Mouse (Mus musculus) liver, postnatal 0 days (tissue): ENCODE results near the gene St6gal1. TPM values are rescaled to one million over a fixed set of nuclear protein-coding genes. Genes with fewer than 3 reads are reported as not detected.

Experiments
- ATAC-seq: fragments of 200-750 bp; cut with Nextera tagmentation; 2 replicates; pipeline ENCODE4 v1.8.0; 2017; ENCODE audit warnings: mild to moderate bottlenecking, moderate library complexity
- DNase-seq: peaks from one replicate; pipeline ENCODE4 v3.0.0-alpha.2; 2016
- H3K27ac ChIP-seq: fragments of 300-500 bp; sonication (generic); 2 replicates; pipeline ENCODE4 v1.5.1; 2014; ENCODE audit warnings: antibody characterized with exemption, moderate library complexity, mild to moderate bottlenecking, low read depth
- H3K27me3 ChIP-seq: fragments of 300-500 bp; sonication (generic); 2 replicates; pipeline ENCODE4 v1.6.1; 2014; ENCODE audit warnings: low read length, control low read depth, mixed read lengths; ENCODE audit not compliant: insufficient read depth
- H3K36me3 ChIP-seq: fragments of 300-500 bp; sonication (generic); replicated peaks from 2 replicates; pipeline ENCODE4 v1.6.1; 2014; ENCODE audit warnings: mild to moderate bottlenecking, control low read depth, low read length, moderate library complexity, mixed read lengths; ENCODE audit not compliant: insufficient read depth
- H3K4me1 ChIP-seq: fragments of 300-500 bp; sonication (generic); 2 replicates; pipeline ENCODE4 v1.6.1; 2014; ENCODE audit warnings: antibody characterized with exemption, mild to moderate bottlenecking, control low read depth; ENCODE audit not compliant: insufficient read depth
- H3K4me2 ChIP-seq: fragments of 300-500 bp; sonication (generic); 2 replicates; pipeline ENCODE4 v1.6.1; 2014; ENCODE audit warnings: low read depth, mild to moderate bottlenecking, low read length, moderate library complexity, mixed read lengths
- H3K4me3 ChIP-seq: fragments of 300-500 bp; sonication (generic); 2 replicates; pipeline ENCODE4 v1.5.1; 2014; ENCODE audit warnings: low read depth, low read length
- H3K9ac ChIP-seq: fragments of 300-500 bp; sonication (generic); replicated peaks from 2 replicates; pipeline ENCODE4 v1.6.1; 2014; ENCODE audit warnings: mild to moderate bottlenecking, moderate library complexity
- H3K9me3 ChIP-seq: fragments of 300-500 bp; sonication (generic); 2 replicates; pipeline ENCODE4 v1.6.1; 2016; ENCODE audit warnings: mild to moderate bottlenecking, control low read depth, low read length, mixed read lengths
- CTCF ChIP-seq: sonication (generic); IDR thresholded peaks from 2 replicates; pipeline ENCODE4 v1.5.1; 2016; ENCODE audit warnings: antibody characterized with exemption, low read depth
- EP300 ChIP-seq: IDR thresholded peaks from 2 replicates; pipeline ENCODE4 v1.6.1; 2016; ENCODE audit warnings: antibody characterized with exemption, low read depth, mild to moderate bottlenecking
- WGBS: fragments of 180-500 bp; shearing (Covaris S2); extraction: QIAGEN DNeasy Blood & Tissue Kit; methylation state at CpG from one replicate; pipeline ENCODE4 v1.1.7; 2014; ENCODE audit not compliant: insufficient replicate concordance; 5-methylcytosine and 5-hydroxymethylcytosine counted together
- polyA plus RNA-seq: library from polyadenylated mRNA; unstranded; fragments of >200 nt; fragmentation: Nextera tagmentation; extraction: Ambion mirVana; gene quantifications from 2 replicates; pipeline ENCODE4 v1.2.1, GENCODE M21; 2015

Gene St6gal1
- polyA plus RNA-seq, 1 experiment from 2014 or later = 17.1 TPM

DNA sequence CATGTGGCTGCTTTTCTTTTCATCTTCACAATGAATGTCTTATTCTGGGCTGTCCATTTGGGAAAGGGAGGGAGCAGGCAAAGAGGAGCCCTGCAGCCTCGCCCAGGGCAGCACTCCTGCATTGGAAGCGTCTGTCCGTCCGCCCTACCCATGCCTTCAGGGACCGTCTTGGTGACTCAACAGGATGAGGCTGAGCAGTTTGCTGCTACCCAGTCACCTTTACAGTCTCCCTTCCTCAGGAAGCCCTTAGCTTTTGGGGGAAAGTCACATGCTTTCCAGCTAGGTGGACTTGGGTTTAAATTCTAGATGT lies 16.4 kb downstream of the St6gal1 start:
- no peak for TF ChIP-seq EP300
- no peak for TF ChIP-seq CTCF

DNA sequence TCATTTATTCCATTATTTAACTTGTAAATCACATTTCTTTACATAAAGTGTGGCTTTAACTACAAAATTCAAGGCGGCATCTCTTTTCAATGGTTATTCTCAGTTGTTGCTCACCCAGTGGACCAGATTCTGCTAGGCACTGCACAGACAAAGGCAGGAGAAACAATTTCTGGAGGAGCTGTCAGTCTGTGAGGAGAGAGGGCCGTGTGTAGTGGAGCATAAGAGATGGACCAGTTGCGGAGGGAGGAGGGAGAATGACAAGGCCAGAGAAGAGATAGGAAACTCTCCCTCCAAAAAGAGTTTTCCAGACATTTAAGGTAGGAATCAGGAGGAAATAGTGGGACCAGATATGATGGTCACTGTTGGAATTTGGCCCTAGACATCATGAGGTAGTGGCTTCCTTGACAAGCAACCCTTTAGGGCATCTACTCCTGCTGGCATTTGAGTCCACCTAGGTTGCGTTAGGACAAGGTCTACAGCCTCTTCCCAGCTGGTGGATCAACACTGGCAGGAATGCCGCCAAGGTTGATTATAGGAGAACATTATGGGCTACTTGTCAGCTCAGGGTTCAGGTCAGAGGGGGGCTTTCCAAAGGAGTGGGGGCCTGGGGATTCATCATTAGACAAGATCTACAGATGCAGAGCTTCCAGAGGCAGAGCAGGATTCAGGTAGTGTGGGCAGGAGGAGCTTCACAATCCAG lies 19.3 kb downstream of the St6gal1 start:
- DNase-seq = no peak
- TF ChIP-seq EP300 = no peak
- no peak for TF ChIP-seq CTCF
- Histone ChIP-seq H3K4me3 (no peak overlapping the region), H3K9ac (no peak overlapping the region), H3K36me3 (no peaks in the 10 kb centered on the region), H3K9me3 (no peaks in the 10 kb centered on the region), H3K4me1 (peaks cover 5% of the 10 kb centered on the region; the same call in 1 of the 2 replicates), H3K4me2 (no peak overlapping the region), H3K27ac (no peak overlapping the region), H3K27me3 (no peaks in the 10 kb centered on the region)
- ATAC-seq = no peak
- WGBS = 90% methylated on average over 5 of the region's 5 CpGs

More for the DNA sequence above, 16.4 kb downstream of the St6gal1 start:
- H3K4me3 ChIP-seq = no peak overlapping the region
- H3K27me3 ChIP-seq = no peaks in the 10 kb centered on the region
- peaks cover 5% of the 10 kb centered on the region; the same call in 1 of the 2 replicates for H3K4me1 ChIP-seq
- no peaks in the 10 kb centered on the region for H3K36me3 ChIP-seq
- 68% methylated on average over 5 of the region's 5 CpGs for WGBS
- no peak for DNase-seq
- peak; percentile 17; the same call in 1 of the 2 replicates for ATAC-seq
- H3K9me3 ChIP-seq = no peaks in the 10 kb centered on the region
- no peak overlapping the region for H3K9ac ChIP-seq
- H3K4me2 ChIP-seq = no peak overlapping the region
- H3K27ac ChIP-seq = no peak overlapping the region

GRCm38 (mm10) chr16:23244486-23244885 lies 19.9 kb downstream of the St6gal1 start:
- no peaks in the 10 kb centered on the region for H3K27me3 ChIP-seq
- H3K4me3 ChIP-seq = no peak overlapping the region
- WGBS = 84% methylated on average over 7 of the region's 7 CpGs
- TF ChIP-seq CTCF (no peak), EP300 (no peak)
- DNase-seq (no peak), ATAC-seq (no peak)
- H3K9ac ChIP-seq = no peak overlapping the region
- peaks cover 5% of the 10 kb centered on the region; the same call in 1 of the 2 replicates for H3K4me1 ChIP-seq
- no peak overlapping the region for H3K27ac ChIP-seq
- no peaks in the 10 kb centered on the region for H3K36me3 ChIP-seq
- no peak overlapping the region for H3K4me2 ChIP-seq
- no peaks in the 10 kb centered on the region for H3K9me3 ChIP-seq

DNA sequence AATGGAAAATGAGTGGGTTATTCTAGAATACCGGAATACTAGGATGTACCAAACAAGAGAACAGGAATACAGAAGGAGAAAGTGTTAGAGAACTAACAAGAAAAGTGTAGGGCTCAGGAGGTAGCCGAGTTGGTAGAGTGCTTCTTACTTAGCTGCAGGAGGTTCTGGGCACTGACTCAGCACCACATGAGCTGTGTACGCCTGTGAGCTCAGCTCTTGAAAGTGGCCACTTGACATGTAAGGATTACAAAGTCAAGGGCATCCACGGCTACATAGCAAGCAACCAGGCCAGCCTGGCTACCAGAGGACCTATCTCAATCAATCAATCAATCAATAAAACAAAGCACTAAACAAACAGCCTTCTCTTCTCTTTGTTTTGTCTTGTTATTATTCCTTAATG lies 24.7 kb downstream of the St6gal1 start:
- H3K9me3 ChIP-seq = no peaks in the 10 kb centered on the region
- H3K27me3 ChIP-seq = no peaks in the 10 kb centered on the region
- no peak overlapping the region for H3K4me3 ChIP-seq
- no peak overlapping the region for H3K27ac ChIP-seq
- WGBS = 53% methylated on average over 4 of the region's 4 CpGs
- ATAC-seq (no peak), DNase-seq (no peak)
- H3K36me3 ChIP-seq = no peaks in the 10 kb centered on the region
- no peak overlapping the region for H3K9ac ChIP-seq
- H3K4me1 ChIP-seq = no peaks in the 10 kb centered on the region
- TF ChIP-seq EP300 = no peak
- TF ChIP-seq CTCF = no peak
- no peak overlapping the region for H3K4me2 ChIP-seq

DNA sequence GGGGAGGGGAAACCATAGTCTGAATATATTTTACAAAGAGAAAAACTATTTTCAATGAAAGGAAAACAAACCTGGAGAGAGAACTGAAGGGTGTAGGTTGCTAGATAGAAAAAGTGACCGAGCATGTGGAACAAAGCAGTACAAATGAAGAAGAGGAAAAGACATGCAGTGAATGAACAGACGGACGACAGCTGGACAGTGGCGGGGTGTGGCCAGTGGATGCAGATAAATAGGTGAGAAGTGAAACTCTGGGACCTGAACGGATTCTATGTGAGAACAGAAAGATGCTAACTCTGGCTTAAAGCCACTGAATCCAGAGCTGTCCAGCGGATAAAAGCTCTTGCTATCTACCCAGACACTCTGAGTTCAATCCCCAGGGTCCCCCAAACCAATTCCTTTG lies 25.2 kb downstream of the St6gal1 start:
- H3K9me3 ChIP-seq = no peaks in the 10 kb centered on the region
- no peak for TF ChIP-seq CTCF
- no peak for TF ChIP-seq EP300
- no peak overlapping the region for H3K9ac ChIP-seq
- H3K27me3 ChIP-seq = no peaks in the 10 kb centered on the region
- no peak overlapping the region for H3K4me2 ChIP-seq
- no peaks in the 10 kb centered on the region for H3K36me3 ChIP-seq
- no peak overlapping the region for H3K27ac ChIP-seq
- ATAC-seq (no peak), DNase-seq (no peak)
- H3K4me1 ChIP-seq = no peaks in the 10 kb centered on the region
- 70% methylated on average over 6 of the region's 6 CpGs for WGBS
- no peak overlapping the region for H3K4me3 ChIP-seq

GRCm38 (mm10) chr16:23250556-23251444 lies 26.3 kb downstream of the St6gal1 start:
- 66% methylated on average over 15 of the region's 15 CpGs for WGBS
- no peak for ATAC-seq
- Histone ChIP-seq H3K36me3 (no peaks in the 10 kb centered on the region), H3K9ac (no peak overlapping the region), H3K27ac (no peak overlapping the region), H3K4me3 (no peak overlapping the region), H3K9me3 (no peaks in the 10 kb centered on the region), H3K4me1 (no peaks in the 10 kb centered on the region), H3K4me2 (no peak overlapping the region), H3K27me3 (no peaks in the 10 kb centered on the region)
- no peak for DNase-seq
- TF ChIP-seq EP300 = no peak
- no peak for TF ChIP-seq CTCF
